Mouse (Mus musculus): ENCODE results near the gene Tiam2. TPM values are rescaled to one million over a fixed set of nuclear protein-coding genes. Genes with fewer than 3 reads are reported as not detected.

The Tiam2 gene
- total RNA-seq (2015) (5.6 and 6.2 TPM in 2 replicates), total RNA-seq (2017) (4.4 and 7.5 TPM in 2 replicates)

DNA sequence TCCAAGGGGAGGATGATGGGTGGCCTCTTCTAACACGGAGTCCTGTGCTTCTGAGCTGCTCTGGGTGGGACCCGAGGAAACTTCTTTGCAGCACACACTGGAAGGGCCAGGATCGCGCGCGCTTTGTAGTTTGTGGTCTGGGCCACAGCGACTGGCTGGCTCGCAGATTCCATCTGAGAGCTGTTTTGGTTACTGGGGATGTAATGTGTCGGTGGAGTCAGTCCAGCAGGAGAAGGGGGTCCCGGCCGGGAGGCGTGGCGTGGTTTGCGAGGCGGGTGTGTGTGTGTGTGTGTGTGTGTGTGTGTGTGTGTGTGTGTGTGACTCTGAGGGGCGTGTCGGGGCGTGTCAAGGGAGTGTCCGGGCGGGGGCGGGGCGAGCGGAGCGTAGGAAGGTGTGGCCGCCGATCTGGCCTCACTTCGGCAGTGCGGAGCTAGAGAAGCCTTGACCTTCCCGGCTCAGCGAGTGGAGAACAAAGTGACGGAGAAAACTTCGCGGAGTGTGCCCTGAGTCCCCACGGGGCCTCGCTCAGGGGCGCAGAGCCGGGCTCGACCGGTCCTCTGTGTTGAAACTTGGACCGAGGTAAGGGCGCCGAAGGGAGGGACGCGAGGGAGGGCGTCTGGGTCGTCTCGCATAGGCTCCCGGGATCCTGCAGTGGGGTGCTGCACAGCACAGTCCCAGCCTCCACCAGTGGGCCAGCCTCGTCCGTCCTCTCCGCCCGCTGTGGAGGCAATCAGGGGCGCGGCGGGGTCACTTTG, at the start of gene Tiam2:
TSS of gene Tiam2 (plus strand) at position 426 of the 755 bp plus-strand sequence.
- peak; percentile 88 for ATAC-seq (replicated peaks; ENCODE audit: poor library complexity)

DNA sequence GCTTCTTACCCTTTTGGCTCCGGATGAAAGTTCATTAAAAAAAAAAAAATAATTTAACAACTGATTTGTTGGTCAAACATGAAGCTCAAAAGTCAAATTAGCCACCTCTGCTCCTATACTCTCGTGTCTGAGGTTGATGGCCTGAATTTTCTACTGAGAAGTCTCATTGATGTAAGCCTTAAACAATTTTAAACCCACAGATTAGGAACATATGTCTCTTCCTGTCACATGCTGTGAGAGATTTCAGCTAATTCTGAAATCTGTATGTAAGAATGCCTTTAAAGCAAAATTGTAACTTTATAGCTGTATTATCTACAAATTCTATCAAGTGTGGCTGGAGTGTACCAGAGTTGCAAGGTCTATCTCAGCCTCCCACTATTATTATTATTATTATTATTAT, 46.1 kb upstream of the Tiam2 start:
- ATAC-seq (replicated peaks; ENCODE audit: poor library complexity): no peak

DNA sequence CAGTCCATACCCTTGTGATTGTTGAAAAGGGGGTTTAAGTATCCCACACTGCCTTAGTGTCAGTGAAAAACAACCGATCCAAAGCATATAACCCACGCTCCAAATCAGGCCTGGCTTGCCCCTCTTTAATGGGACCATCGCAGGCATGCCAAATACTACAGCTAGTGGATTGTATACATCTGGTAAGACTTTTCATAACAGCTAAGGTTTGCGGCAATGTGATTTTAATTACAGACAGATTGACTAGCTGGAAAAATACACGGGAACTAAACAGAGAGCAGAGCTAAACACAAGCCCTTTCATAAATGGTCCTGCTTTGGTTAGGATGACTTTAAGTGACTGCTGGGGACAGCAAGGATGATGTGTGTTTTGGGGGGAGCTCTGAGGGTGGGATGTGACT, 44.4 kb upstream of the Tiam2 start:
- no peak for ATAC-seq (replicated peaks; ENCODE audit: poor library complexity)

DNA sequence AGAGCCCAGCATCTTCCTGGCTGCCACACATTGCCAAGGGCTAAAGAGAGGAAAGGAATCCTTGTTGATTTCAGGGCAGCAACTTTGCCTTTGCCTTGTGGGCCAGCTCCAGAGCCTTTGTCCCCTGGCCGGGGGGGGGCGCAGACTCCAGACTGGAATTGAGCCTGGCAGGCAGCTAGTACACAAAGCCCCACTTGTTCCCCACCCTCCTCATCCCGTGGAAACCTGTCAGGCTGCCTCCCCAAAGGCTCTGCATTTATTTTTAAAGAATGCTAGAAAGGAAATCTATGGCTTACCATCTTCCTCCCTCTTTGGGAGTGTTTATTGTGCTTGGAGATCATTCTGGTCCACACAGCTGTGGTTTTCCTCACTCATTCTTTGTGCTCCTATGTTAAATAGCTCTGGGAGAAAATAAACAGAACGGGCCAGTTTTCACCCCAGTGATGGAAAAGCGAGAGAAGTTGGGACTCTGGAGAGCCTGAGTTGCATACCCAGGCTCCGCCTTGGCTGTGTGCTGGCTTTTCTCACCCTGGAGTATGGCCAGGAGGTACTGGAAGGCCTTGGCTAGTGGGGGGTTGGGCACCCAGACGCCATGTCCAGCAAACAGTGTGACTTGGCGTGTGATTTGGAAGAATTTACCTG, 41.2 kb upstream of the Tiam2 start:
- ATAC-seq (replicated peaks; ENCODE audit: poor library complexity): no peak

DNA sequence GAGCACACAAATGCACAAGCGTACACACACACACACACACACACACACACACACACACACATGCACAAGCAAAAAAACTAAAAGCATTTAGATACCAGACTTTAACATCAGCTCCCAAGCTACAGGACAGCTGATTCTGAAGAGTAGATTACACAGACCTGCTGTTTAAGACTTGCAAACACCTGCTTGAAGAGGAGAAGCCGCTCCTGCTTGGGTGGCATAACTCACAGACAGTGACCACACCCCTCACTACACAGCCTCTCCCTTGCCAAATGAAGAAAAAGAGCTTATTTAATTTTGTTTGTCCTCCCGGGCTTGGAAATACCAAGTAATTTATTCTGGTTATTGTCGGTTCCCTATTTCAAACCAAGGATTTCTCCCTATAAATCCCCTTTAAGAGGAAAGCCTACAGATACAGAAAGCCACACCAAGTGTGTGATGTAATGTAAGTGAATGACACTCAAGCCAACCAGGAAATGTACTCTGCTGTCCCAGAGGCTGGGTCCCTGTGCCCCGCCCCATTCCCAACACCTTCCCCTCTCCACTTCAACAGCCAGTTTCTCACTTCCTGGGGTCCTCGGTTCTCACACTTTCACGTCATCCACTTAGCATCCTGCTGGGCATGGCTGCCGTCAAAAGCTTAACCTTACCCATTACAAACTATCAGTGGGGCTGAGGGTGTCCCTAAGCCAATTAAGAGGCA, 40.1 kb upstream of the Tiam2 start:
- ATAC-seq (replicated peaks; ENCODE audit: poor library complexity): no peak

DNA sequence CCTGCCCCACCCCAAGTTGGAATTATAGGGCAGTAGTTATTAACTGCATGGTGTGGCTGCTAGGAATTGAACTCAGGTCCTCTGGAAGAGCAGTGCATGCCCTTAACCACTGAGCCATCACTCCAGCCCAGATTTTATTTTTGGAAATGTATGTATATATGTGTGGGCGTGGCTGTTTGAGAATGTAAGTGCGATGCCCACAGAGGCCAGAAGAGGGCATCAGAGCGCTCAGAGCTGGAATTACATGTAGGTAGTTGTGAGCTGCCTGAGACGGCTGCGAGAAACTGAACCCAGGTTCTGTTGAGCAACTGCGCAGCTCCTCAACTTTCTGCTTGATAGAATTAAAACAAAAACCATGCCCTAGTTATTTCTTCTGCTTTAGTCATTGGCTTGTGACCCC, 38.0 kb upstream of the Tiam2 start:
- peak; percentile 99 for ATAC-seq (replicated peaks; ENCODE audit: poor library complexity)

DNA sequence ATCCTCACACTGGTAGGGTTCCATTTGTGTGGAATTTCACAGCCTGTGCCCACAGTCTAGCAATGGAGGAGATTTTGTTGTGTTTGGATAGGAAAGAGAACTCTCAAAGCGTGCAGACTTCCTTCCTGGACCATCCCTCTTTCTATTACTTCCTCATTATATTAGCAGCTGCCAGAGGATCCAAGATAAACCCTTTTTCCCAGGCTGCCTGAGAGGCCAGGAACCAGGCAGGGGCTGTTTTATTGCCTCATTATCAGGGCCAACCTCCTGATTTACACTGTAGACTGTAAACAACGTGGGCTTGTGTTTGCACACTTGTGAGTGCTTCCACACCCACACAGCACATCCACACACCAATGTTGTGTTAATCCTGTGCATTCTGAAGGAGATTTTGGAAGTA, 31.3 kb upstream of the Tiam2 start:
- ATAC-seq (replicated peaks; ENCODE audit: poor library complexity): peak; percentile 29; the same call in 1 of the 2 replicates

DNA sequence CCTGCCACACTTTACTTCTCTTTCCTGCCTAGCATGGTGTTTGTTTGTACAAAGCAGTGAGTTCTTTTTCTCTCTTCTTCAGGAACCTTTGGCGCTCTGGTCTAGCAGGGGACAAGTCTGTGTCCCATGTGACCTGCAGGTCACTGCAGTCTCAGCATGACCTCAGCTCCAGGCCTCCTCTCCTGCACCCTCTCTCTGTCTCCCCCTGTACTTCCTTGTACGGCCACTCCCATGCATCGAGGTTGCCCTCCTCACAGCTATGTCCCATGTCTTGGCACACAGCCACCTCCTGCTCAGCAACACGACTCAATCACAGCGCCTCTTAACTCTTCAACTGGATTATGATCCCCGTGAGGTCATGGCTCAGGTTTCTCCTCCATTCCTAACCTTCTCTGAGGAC, 26.9 kb upstream of the Tiam2 start:
- ATAC-seq (replicated peaks; ENCODE audit: poor library complexity): 0 out of 2 replicates have a peak, but pooled peaks have one; percentile 6

DNA sequence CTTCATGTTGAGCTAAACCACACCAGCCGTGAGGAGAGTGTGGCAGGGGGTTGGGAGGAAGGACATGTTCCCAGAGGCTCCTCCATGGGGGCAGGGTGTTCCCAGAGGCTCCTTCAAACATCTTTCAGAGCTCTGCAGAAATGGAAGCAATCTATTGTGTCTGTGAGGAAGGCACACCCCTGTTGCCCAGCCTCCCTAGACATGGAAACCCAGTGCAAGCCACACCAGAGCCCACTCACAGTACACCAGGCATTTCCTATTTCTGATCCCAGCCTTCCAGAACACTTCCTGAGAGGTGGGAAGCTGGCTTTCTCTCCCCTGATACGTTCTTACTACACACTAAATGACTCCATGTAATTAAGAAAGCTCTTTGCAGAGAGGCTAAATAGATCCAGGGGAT, 20.4 kb upstream of the Tiam2 start:
- ATAC-seq (replicated peaks; ENCODE audit: poor library complexity): no peak

DNA sequence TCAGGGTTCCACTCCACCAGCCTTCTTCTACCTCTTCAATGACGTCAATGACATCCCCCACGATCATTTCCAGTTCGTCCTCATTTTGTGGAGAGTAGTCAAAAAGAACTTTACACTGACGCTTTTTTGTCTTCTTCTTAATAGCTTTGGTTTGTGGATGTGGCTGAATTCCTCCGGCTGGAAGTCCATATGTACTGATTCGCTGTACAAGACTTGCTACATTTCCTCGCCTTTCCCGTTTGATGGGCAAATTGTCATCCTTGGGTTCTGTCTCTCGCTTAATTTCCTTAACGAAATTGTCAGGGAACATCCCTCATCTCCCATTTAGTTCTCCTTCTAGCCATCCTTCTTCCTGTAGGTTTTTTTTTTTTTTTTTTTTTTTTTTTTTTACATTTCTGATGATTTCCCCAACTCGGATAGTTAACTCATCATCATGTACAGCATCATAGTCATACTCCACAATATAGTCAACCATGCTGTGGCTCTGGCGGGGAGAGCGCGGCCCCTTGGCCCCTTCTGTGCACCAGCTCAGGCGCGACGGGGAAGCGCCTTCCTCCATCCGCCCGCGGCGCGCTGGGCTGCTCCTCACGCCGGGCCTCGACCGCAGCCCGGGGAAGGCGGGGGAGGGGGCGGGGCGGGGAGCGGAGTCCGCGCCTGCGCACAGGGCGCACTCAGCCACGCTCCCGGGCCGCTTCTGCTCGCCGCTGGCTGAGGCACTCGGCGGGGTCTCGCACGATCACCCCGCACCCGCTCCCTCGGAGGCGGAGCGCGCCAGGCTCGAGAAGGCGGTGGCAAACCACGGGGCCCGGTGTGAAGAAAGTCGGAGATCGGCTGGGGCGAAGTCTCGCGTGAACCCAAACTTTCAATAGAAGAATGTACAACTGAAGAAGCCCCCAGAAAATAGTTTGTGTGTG, 12.4 kb upstream of the Tiam2 start:
- peak; percentile 95 for ATAC-seq (replicated peaks; ENCODE audit: poor library complexity)

DNA sequence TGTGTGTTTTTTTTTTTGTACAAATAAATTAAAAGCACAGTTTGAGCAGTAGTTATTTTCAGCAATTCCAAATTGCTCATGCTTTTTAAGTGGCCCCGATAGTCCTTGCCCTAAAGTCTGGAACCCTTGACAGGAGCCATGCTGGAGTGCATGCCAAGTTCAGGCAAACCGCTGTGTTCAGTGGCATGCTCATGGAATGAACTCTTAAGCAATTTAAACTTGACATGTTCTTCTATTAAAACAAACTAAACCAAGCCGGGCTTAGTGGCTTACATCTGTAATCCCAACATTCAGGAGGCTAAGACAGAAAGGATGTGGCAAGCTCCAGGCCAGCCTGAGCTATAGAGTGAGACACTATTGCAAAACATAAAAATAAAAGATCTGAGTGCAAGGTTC, 11.8 kb upstream of the Tiam2 start:
- ATAC-seq (replicated peaks; ENCODE audit: poor library complexity): peak; percentile 26; the same call in 1 of the 2 replicates

DNA sequence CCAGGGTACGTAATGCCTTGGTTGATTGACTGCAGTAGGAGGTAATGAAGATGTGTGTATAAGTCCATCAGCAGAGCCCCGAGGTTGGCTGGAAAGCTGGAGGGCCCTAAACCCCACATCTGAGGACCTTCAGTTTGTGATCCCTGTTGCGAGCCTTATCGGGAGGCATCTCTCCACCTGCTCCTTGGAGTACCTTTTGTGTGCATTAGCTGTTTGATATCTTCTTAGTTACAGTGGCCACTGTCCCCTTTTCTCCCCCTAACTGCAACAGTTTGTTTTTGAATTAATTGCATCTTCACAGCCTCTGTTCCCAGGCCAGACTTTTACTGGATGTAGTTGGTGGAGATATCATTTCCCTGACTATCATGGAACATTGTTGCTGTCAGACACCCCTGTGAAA, 10.8 kb upstream of the Tiam2 start:
- no peak for ATAC-seq (replicated peaks; ENCODE audit: poor library complexity)

DNA sequence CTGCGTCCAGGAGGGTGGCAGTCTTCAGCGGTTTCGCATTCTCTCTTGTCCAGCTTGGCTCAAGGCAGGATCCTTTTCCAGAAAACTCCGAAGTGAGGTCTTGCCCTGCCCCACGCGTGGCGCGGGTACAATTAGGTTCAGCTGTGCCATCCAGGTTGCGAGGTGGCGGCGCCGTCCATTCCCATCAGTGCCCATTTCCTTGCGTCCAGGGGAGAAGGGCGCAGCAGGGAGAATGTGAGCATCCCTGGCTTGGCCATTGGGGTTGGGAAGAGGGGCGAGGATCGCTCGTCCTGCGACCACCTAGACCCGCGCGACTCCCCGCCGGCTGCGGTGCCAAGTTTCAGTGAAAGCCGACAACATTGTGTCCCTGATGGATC, 518 bp downstream of the Tiam2 start:
- ATAC-seq (replicated peaks; ENCODE audit: poor library complexity): peak; percentile 10

DNA sequence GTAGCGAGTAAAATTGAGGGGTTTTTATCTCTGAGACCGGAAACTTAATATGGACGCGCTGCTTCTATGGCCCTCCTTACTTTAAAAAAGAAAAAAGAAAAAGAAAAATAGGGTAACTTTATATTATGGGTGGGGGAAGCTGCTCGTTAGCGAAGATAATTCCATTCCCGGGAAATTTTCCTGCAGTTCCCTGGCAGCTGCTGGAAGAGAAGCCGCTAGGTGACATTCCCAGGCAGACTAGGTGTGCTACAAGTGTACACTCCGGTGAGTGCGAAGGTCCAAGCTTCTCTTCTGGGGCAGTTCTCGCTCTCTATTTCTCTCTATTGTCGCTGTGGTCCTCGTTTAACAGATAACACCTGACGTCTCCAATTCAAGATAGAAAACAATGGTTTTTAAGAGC, 962 bp downstream of the Tiam2 start:
- ATAC-seq (replicated peaks; ENCODE audit: poor library complexity): no peak

DNA sequence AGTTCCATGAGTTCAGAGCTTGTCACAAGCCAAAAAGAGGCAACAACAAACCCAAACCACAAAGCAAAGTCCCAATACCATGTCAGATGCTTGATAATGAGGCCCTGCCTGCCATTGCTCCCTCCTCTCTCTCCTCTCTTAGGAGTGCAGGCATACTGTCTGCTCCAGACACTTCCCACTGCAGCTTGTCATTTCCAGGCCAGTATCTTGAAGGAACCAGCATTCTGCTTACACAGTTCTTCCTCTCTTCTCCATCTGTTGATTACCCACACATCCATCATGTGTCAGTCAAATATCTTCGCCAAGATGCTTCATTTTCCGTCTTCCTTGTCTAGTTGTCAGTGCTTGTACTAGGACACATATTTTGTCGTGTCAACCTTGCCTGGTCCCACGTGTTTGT, 2.4 kb downstream of the Tiam2 start:
- no peak for ATAC-seq (replicated peaks; ENCODE audit: poor library complexity)

DNA sequence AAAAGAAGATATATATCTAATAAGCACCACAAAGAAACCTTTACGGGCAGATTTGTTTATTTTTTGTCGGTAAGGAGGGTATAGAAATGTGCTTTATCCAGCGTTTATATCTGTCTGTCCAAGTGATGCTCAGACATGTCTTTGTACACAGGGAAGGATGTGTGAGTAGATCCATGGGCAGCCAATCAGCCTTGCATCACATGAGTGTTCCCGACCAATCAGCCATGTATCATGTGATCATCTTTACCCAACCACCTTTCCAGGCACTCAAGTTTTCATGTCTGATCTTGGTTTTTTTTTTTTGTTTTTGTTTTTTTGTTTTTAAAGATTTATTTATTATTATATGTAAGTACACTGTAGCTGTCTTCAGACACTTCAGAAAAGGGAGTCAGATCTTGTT, 3.1 kb downstream of the Tiam2 start:
- no peak for ATAC-seq (replicated peaks; ENCODE audit: poor library complexity)

DNA sequence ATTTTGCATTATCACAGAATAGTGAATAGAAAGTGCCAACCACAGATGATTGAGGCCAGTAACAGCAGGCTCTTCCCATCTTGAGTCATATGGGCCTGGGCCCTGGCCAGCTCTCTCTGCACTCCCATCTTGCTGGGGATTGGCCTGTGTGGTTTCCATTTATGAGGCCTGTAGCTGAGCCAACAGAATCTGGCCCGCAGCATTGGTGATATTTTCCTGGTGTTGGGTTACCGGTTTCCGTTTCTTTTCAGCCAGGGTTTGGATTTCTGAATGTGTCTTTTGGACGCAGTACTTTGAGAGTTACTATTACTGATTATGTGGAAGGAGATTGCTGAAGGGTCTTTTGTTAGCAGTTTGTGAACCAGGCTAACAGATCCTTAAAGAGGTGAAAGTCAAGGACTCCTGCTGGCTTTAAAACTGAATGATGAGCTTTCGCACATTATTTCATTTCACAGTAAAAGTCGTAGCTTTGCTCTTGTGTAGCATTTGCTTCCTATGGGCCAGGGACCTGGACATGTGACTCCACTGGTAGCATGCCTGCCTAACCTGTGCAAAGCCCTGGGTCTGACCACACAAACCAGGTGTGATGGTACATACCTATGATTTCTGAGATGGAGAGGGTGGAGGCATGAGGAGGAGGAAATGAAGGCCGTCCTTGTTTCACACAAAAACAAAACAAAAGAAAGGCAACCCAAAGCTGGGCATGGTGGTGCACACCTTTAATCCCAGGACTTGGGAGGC, 5.5 kb downstream of the Tiam2 start:
- no peak for ATAC-seq (replicated peaks; ENCODE audit: poor library complexity)

DNA sequence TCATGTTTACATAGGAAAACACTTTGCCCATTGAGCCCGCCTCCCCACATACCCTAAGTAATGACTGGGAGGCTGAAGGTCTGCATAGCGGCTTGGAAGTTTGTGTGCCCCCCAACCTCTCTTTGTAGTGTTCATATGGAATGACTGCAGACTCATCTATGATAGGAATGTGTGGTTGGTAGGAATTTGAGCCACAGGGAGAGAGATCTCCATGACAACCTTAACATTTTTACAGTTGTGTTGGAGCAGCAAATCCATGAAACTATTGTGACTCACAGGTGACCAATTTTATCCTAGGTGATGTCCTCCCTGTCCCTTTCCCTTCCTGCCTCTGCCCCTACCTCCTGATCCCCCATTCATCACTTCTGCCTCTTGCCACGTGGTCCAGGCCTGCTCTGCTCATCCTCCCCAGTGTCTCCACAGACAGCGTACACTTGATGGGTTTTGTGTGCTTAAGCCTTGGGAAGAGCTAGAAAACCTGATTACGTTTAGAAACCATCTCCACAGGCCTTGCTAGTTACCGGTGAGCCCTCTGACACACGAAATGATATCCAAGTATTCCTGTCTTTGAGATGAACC, 9.9 kb downstream of the Tiam2 start:
- ATAC-seq (replicated peaks; ENCODE audit: poor library complexity): no peak

DNA sequence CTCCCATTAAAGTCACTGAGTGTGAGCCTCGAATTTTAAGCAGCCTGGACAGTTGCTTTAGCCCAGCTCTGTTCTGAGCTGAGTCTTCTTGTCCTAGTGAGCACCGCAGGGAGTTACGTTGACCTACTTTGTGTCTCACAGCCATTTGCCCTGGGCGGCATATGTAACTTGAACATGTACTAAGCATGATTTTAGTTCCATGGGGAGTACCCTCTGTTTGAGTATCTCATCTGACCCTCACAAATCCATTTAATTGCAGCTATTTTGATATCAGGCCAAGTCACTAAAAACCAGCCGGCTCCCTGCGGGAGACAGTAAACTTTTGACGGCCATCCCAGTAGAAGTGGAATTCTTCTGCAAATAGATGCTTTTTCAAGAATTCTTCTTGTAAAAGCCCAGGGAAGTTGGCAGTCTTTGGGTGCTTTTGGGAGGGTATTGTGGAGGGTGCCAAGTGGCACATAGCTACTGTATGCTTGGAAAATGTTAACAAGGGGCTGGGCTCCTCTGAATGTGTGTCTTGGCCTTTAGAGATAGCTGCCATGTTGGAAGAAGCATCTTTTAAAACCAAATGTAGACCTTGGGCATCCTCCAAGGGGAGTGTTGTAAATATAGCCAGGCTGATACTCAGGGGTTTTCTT, 10.6 kb downstream of the Tiam2 start:
- ATAC-seq (replicated peaks; ENCODE audit: poor library complexity): no peak

DNA sequence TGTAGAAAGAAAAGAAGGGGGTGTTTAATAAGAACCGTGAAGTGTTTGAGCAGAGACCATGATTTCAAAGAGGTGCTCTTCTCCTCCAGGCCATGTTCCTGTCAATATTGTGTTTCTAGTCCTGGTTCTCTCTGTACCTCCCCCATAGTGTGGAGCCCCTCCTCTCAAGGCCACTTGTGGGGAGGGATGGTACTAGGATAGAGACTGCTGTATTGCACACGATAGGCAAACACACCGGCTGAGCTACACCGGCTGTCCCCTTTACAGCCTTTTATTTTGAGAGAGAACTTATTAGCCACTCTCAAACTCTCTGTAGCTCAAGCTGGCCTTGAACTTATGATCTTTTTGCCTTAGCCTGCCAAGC, 11.1 kb downstream of the Tiam2 start:
- no peak for ATAC-seq (replicated peaks; ENCODE audit: poor library complexity)
